Mouse (Mus musculus): ENCODE measurements at regions not wholly inside any gene's neighbourhood (a gene's known extent, or its start where the extent isn't known, plus 50 kb on each side); places are given as distances from the start of the nearest gene placed in this dataset.
"Not testable (repeated sequence)": the region's sequence is repeated elsewhere in the genome, so short reads cannot be mapped to it uniquely, and the experiment has no call there.

DNA sequence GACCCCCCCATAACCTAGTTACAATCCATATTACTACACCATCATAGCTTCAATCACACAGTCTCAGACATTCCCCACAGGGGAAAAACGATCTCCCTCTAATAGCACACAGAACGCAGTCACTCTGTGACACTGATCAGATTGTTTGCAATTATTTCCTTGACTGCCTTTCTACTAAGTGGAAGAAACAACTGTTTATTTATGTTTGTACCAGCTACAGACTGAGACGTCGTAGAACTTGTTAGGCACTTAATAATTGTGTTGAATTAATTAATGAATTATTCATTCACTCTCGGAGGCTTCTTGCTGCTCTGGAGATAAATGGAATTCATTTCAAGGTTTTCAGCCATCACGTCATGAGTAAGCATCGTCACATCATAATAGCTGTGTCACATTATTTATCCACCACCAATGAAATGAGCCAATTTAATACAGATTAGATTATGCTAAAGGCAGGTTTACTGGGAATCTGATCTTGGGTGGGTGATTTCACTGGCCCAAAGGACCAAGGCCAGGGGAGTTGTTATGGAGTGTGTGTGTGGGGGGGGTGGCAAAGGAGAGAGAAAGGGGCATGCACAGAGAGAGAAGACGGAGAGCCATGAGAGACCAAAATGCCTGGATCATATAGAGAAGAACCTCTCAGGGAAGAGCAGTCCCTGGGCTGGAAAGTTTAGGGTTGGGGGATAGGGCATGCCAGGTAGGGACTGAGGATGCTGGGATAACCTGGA lies 355.7 kb upstream of the Zwint start:
- Histone ChIP-seq H3K9me3 (ENCODE audit: low read length) (no peaks in the 10 kb centered on the region), H3K27ac (ENCODE audit: low read depth) (no peak overlapping the region), H3K36me3 (replicated peaks; ENCODE audit: insufficient read depth, low read length) (no peaks in the 10 kb centered on the region), H3K4me3 (ENCODE audit: low read depth, low read length) (no peak overlapping the region), H3K4me2 (ENCODE audit: low read depth, low read length) (no peak overlapping the region), H3K4me1 (ENCODE audit: insufficient read depth) (no peaks in the 10 kb centered on the region), H3K9ac (replicated peaks) (no peak overlapping the region), H3K27me3 (ENCODE audit: insufficient read depth, low read length) (no peaks in the 10 kb centered on the region)
- WGBS (ENCODE audit: insufficient replicate concordance): 74% methylated on average over 8 of the region's 8 CpGs
- TF ChIP-seq CTCF (IDR thresholded peaks at IDR 0.05; ENCODE audit: low read depth) (no peak), EP300 (IDR thresholded peaks at IDR 0.05; ENCODE audit: low read depth) (no peak)
- ATAC-seq (no peak), DNase-seq (no peak)

DNA sequence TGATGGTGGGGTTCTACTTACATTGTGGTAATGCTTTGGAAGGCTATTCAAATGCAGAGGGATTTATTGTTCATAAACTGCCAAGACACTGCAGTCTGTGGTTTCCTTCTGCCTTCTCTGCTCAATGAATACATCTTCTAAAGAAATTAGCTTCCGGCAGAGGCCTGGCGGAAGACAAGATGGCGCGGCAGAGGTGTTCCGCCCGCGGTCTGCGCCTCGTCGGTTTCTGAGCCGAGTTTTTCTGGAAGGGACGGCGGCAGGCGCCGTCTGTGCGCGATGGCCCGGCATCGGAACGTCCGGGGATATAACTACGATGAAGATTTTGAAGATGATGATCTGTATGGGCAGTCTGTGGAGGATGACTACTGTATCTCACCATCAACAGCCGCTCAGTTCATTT lies 345.6 kb upstream of the Zwint start:
- ATAC-seq; H3K27me3 ChIP-seq (ENCODE audit: insufficient read depth, low read length); DNase-seq; H3K36me3 ChIP-seq (replicated peaks; ENCODE audit: insufficient read depth, low read length); H3K4me3 ChIP-seq (ENCODE audit: low read depth, low read length); H3K4me2 ChIP-seq (ENCODE audit: low read depth, low read length); H3K9ac ChIP-seq (replicated peaks); H3K9me3 ChIP-seq (ENCODE audit: low read length); H3K27ac ChIP-seq (ENCODE audit: low read depth); H3K4me1 ChIP-seq (ENCODE audit: insufficient read depth): not testable (repeated sequence)
- WGBS (ENCODE audit: insufficient replicate concordance): 82% methylated on average over 22 of the region's 23 CpGs

DNA sequence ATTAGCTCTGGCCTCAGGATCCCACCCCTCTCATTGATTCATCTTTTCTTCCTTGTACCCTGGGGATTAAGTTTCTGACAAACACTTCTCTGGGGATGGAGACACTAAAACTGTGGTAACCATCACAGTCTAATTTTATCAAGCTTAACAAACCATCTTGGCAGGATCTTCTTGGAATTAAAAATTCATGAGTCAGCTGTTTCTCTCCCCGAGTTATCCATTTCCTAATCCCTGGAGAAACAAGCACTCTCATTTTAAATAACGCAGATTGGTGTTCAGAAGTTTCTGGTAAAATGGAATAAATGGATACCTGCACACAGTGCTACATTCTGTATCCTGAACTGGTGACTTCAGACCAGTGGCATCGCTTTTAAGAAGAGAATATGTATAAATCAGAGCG lies 336.3 kb upstream of the Zwint start:
- H3K9me3 ChIP-seq (ENCODE audit: low read length): peaks cover 5% of the 10 kb centered on the region; the same call in 1 of the 2 replicates
- H3K4me3 ChIP-seq (ENCODE audit: low read depth, low read length): no peak overlapping the region
- H3K4me2 ChIP-seq (ENCODE audit: low read depth, low read length): no peak overlapping the region
- no peak for DNase-seq
- H3K27ac ChIP-seq (ENCODE audit: low read depth): no peak overlapping the region
- no peak for ATAC-seq
- no peaks in the 10 kb centered on the region for H3K27me3 ChIP-seq (ENCODE audit: insufficient read depth, low read length)
- no peak overlapping the region for H3K9ac ChIP-seq (replicated peaks)
- TF ChIP-seq CTCF (IDR thresholded peaks at IDR 0.05; ENCODE audit: low read depth): no peak
- no peak for TF ChIP-seq EP300 (IDR thresholded peaks at IDR 0.05; ENCODE audit: low read depth)
- H3K36me3 ChIP-seq (replicated peaks; ENCODE audit: insufficient read depth, low read length): no peaks in the 10 kb centered on the region
- WGBS (ENCODE audit: insufficient replicate concordance): 79% methylated on average over 4 of the region's 4 CpGs
- no peaks in the 10 kb centered on the region for H3K4me1 ChIP-seq (ENCODE audit: insufficient read depth)

DNA sequence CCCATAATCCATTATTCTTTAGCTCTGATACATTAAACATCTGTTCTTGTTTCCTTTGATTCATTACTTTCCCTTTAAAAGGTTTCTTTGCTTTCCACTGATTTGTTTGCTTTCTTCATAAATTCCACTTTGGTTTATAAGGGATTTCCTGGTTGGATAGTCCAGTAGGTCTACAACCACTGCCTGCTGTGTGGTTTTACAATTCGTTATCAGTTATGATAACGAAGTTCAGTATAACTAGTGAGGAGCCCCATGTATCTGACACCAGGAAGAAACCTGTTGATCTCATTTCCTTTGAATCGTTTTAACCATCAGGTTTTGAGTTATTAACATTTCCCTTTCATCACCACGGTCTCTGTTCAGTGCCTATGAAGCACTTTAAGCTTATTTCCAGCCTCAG lies 334.3 kb upstream of the Zwint start:
- no peaks in the 10 kb centered on the region for H3K36me3 ChIP-seq (replicated peaks; ENCODE audit: insufficient read depth, low read length)
- no peak overlapping the region for H3K4me3 ChIP-seq (ENCODE audit: low read depth, low read length)
- 66% methylated on average over 4 of the region's 4 CpGs for WGBS (ENCODE audit: insufficient replicate concordance)
- H3K27me3 ChIP-seq (ENCODE audit: insufficient read depth, low read length): no peaks in the 10 kb centered on the region
- peaks cover 5% of the 10 kb centered on the region; the same call in 1 of the 2 replicates for H3K9me3 ChIP-seq (ENCODE audit: low read length)
- H3K4me1 ChIP-seq (ENCODE audit: insufficient read depth): no peaks in the 10 kb centered on the region
- no peak overlapping the region for H3K9ac ChIP-seq (replicated peaks)
- no peak for DNase-seq
- H3K27ac ChIP-seq (ENCODE audit: low read depth): no peak overlapping the region
- H3K4me2 ChIP-seq (ENCODE audit: low read depth, low read length): no peak overlapping the region
- no peak for ATAC-seq
- TF ChIP-seq CTCF (IDR thresholded peaks at IDR 0.05; ENCODE audit: low read depth) (no peak), EP300 (IDR thresholded peaks at IDR 0.05; ENCODE audit: low read depth) (no peak)

DNA sequence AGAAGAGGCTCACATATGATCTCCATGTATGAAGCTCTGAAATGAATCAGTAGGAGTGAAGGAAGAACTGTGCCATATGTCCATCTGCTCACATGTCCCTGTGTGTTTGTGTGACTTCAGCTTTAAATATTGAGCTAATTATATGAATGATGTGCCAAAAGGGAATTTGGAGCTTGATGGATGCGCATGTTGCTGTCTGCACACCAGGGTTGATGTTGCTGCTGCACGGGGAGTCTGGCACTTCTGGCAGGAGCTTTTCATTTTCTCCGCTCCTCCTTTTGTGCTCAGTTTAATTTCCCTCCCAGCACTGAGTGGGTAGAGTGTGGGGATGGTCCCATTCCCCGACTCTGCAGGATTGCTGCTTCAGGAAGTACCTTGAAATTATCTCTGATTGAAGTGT lies 328.0 kb upstream of the Zwint start:
- TF ChIP-seq EP300 (IDR thresholded peaks at IDR 0.05; ENCODE audit: low read depth): no peak
- TF ChIP-seq CTCF (IDR thresholded peaks at IDR 0.05; ENCODE audit: low read depth): no peak
- H3K9me3 ChIP-seq (ENCODE audit: low read length): peaks cover 5% of the 10 kb centered on the region; the same call in 1 of the 2 replicates
- ATAC-seq (no peak), DNase-seq (no peak)
- H3K36me3 ChIP-seq (replicated peaks; ENCODE audit: insufficient read depth, low read length): no peaks in the 10 kb centered on the region
- WGBS (ENCODE audit: insufficient replicate concordance): 73% methylated on average over 4 of the region's 4 CpGs
- no peaks in the 10 kb centered on the region for H3K4me1 ChIP-seq (ENCODE audit: insufficient read depth)
- H3K4me2 ChIP-seq (ENCODE audit: low read depth, low read length): no peak overlapping the region
- H3K9ac ChIP-seq (replicated peaks): no peak overlapping the region
- H3K27me3 ChIP-seq (ENCODE audit: insufficient read depth, low read length): no peaks in the 10 kb centered on the region
- H3K4me3 ChIP-seq (ENCODE audit: low read depth, low read length): no peak overlapping the region
- no peak overlapping the region for H3K27ac ChIP-seq (ENCODE audit: low read depth)

DNA sequence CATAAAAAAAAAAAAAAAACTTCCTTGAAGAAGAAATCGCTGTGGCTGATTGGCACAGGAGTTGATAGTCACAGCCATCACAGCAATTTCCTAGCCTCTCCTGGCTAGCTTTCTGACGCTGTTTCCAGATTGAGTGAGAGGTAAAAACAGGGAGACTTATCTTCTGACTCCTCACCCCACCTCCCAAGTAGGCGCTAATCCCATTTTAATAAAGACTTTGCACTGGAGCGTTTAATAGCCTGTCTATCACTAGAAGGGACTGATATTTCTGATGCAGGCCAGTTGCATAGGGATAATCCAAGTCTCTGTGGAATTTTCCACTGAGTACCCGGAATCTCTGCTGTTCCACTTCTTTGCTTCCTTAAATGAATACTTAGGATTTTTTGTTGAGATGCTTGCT lies 307.4 kb upstream of the Zwint start:
- 71% methylated on average over 5 of the region's 5 CpGs for WGBS (ENCODE audit: insufficient replicate concordance)
- no peak overlapping the region for H3K4me2 ChIP-seq (ENCODE audit: low read depth, low read length)
- no peak for ATAC-seq
- no peak overlapping the region for H3K4me3 ChIP-seq (ENCODE audit: low read depth, low read length)
- no peak for DNase-seq
- no peak overlapping the region for H3K27ac ChIP-seq (ENCODE audit: low read depth)
- H3K27me3 ChIP-seq (ENCODE audit: insufficient read depth, low read length): no peaks in the 10 kb centered on the region
- no peaks in the 10 kb centered on the region for H3K9me3 ChIP-seq (ENCODE audit: low read length)
- no peaks in the 10 kb centered on the region for H3K4me1 ChIP-seq (ENCODE audit: insufficient read depth)
- H3K9ac ChIP-seq (replicated peaks): no peak overlapping the region
- no peaks in the 10 kb centered on the region for H3K36me3 ChIP-seq (replicated peaks; ENCODE audit: insufficient read depth, low read length)
- no peak for TF ChIP-seq EP300 (IDR thresholded peaks at IDR 0.05; ENCODE audit: low read depth)
- no peak for TF ChIP-seq CTCF (IDR thresholded peaks at IDR 0.05; ENCODE audit: low read depth)

All from liver, postnatal 0 days (tissue).